Mouse (Mus musculus) frontal cortex, adult (tissue): Measurements from ENCODE around the gene Krt78.

Experiments
- ATAC-seq: cut with Nextera tagmentation; 2 replicates; pipeline ENCODE4 v1.9.2; 2017; ENCODE audit warnings: mild to moderate bottlenecking, moderate library complexity, mixed read lengths; ENCODE audit not compliant: low TSS enrichment

Gene Krt78

GRCm38 (mm10) chr15:101954187-101954586, at the start of gene Krt78:
TSS of gene Krt78 (minus strand) at chr15:101954287.
- ATAC-seq: no peak

- ATAC-seq: no peak
Measured at GRCm38 (mm10) chr15:102003516-102003915, 49.4 kb upstream of the Krt78 start.

- no peak for ATAC-seq
Measured at GRCm38 (mm10) chr15:102002646-102003488, 48.8 kb upstream of the Krt78 start.

DNA sequence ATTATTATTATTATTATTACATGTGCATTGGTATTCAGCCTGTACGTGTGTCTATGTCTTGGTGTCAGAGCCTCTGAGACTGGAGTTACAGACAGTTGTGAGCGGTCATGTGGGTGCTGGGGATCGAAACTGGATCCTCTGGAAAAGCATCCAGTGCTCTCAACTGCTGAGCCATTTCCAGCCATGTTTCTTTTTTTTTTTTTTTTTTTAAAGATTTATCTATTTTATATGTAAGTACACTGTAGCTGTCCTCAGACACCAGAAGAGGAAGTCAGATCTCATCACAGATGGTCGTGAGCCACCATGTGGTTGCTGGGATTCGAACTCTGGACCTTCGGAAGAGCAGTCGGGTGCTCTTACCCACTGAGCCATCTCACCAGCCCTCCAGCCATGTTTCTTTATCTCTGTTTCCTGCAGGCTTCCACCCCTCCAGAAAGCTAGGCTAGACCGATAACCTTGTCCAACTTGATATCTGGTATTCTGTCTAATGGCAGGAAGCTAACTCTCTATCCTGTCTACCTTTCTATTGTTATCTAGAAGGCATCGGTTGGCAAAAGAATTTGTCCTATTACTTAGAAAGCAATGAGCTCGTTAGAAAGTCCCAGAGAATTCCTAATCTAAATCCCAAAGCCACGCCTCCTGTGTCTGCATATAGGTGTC, 45.7 kb upstream of the Krt78 start:
- no peak for ATAC-seq

- no peak for ATAC-seq
Measured at GRCm38 (mm10) chr15:101999156-101999555, 45.1 kb upstream of the Krt78 start.

DNA sequence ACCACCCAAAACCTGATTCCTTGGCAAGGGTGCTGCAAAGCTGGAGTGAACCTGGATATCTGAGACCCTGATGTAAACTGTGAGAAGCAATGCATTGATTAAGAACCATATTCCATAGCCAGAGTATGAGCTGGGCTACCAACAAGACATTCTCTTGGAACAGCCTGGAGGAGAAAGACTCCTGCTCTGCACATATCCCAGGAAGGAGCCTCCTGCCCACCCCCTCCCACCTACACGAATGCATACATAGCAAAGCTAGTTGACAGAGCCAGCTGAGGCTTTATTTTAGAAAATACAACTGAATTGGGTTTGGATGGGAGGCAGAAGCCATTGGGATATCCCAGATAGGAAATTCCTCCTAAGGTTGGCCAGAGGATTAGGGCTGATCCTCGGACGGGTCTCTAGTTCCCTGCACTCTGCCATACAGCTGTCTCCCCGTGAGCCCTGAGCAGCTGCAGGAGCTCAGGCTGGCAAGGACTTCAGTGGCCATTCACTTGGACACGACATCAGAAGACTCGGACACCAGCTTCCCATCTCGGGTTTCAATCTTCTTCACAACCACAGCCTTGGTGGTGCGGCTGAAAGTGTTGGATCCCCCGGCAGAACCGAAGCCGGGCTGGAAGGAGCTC, 42.5 kb upstream of the Krt78 start:
- peak; percentile 92 for ATAC-seq

- no peak for ATAC-seq
Measured at GRCm38 (mm10) chr15:101995484-101996236, 41.6 kb upstream of the Krt78 start.

DNA sequence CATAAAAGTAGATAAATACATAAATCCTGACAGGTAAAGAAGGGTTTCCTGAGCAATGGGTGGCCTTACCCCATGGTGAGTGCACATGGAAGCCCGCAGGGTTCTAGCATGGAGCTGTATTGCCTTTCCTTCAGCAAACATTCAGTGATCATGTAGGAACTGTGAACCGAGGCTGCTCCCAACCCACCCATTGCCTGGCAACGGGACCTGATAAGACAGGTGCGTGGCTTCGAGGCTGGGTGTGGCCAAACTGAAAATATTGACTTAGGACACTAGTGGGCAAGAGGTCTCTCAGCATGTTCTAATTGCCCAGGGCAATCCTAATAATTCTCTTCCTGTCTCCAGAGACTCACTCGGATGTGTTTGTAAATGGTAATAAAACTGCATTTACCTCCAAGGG, 40.3 kb upstream of the Krt78 start:
- no peak for ATAC-seq

DNA sequence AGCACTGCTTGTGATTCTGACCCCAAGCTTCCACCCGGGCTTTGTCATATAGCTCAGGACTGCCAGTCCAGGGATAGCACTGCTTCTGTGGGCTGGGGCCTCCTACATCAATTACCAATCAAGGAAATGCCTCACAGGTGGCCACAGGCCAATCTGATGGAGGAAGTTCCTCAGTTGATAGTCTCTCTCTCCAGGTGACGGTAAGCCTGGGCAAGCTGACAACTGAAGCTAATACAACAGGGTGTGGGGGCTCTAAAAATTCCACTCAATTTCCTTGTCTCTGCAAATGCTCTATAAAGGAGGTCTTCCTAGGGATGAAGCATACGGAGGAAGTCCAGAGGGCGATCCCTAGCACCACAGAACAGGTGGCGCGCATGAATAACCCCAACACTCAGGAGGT, 36.9 kb upstream of the Krt78 start:
- no peak for ATAC-seq

- no peak for ATAC-seq
Measured at GRCm38 (mm10) chr15:101988714-101989113, 34.6 kb upstream of the Krt78 start.

DNA sequence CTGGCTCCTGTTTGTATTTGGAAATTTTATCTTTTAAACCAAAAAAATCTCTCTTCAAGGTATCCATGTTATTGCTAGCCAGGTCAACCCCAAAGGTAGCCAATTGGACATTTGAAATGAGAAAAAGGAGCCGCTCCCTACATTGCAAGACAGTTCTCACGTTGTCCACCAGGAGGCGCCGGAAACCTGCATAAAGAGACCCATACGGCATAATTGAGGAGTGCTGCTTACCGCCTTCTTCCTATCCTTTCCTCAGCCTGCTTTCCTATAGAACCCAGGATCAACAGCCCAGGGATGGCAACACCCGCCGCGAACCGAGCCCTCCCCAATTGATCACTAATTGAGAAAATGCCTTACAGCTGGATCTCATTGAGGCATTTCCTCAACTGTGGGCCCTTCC, 34.0 kb upstream of the Krt78 start:
- peak; percentile 54 for ATAC-seq

DNA sequence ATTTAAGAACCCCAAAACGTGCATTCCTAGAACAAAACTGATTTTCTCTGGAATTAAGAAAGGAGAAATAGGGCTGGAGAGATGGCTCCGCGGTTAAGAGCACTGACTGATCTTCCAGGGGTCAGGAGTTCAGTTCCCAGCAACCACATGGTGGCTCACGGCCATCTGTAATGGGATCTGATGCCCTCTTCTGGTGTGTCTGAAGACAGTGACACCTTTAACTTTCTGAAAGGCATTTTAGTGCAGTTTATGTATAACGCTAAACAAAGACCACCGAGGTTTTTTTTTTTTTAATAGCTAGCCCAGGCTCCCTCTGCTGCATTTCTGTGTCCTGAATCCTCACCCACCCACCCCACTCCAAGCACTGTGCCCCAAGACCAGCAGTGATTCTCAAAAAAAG, 30.7 kb upstream of the Krt78 start:
- ATAC-seq: no peak

DNA sequence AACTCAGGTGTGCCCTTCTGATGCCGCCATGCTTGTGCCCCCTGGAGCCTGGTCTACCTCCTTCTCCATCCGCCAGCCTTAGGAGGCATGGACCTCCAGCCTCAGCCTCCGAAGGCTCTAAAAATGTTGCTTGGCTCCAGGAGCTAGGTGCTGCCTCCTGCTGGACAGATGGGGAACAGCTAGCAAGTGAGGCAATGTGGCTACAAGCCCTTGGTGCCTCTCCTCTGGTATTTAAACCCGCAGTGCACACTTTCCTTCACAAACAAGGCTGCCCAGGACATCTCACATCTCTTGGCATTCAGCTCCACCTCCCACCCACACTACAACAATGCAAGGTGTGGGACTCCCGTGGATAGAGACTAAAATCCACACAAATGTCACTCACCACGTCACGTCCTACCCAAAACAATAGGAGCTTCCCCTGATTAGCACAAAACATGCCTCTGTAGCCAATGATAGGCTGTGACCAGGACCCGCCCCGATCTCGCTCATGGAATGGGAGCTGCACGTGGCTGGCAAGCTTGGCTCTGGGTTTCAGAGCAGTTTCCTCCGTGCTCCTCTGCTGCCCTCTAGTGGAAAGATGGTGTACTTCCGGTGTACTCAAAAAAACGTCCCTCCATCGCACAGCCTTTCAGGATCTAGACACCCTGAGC, 30.0 kb upstream of the Krt78 start:
- peak; percentile 97 for ATAC-seq

GRCm38 (mm10) chr15:101983315-101983948, 29.3 kb upstream of the Krt78 start:
- ATAC-seq: no peak

- ATAC-seq: no peak
Measured at GRCm38 (mm10) chr15:101980849-101981248, 26.8 kb upstream of the Krt78 start.

DNA sequence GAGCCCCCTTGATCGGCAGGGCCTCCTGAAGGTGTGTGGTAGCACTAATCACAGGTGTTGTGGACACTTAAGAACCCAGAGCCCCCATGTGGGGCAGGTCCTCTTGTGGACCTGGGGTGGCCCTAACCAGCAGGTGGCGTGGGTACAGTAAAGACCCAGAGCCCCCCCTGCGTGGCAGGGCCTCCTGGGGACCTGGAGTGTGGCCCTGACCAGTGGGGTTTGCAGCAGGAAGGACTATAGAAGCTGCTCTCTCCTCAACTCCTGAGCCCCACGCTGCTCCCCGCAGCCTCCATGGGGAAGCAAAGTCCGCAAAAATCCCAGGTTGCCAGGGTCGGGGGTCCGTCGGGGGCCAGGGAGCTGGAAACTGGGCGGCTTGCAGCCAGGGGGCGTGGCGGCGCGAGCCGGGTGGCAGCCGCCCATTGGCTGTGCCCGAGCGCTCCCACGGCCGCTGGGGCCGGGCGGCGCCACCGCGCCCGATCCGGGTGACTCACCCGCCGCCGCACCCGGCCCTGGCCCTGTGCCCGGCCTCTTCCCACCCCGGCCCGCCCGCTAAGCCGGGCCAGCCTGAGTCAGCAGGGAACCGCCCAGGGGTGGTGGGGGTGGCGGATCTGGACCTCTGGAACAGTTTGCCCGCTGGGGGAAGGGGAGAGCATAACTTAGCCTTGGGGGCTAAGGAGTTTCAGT, 23.1 kb upstream of the Krt78 start:
- ATAC-seq: peak; percentile 78

- ATAC-seq: no peak
Measured at GRCm38 (mm10) chr15:101976641-101977040, 22.6 kb upstream of the Krt78 start.

- ATAC-seq: no peak
Measured at GRCm38 (mm10) chr15:101976023-101976422, 21.9 kb upstream of the Krt78 start.

DNA sequence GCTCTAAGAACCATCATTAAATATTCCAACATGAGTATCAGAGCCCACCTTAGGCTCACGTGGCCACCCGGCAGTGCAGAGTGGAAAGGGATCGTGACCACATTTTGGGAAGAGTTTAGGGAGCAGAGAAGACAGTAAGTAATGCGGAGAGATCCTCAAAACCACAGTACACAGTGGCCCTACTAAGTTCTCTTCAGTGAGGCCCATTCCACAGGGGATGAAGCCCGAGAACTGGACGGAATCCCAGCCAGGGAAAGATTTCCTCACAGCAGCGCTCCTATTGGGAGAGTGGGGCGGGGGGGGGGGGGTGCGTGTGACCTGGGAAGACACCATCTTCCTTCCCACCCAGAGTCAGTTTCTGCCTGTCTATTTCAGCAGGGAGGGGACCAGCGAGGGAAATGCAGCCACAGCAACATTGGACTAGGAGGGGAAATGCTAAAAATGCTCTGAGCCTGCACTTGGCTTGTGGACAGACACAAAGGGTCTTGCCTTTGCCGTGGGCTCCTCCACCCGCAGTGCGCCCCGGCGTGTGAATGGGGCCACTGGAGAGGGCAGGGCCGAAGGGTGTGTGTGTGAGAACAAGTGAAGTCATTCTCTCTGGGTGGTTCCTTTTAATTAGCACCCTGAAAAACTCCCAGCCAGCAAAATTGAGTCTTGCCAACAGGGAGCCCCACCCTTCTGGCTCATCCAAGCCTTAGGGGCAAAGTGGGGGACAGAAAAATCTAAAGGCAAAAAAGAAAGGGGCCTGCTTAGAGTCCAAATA, 20.2 kb upstream of the Krt78 start:
- ATAC-seq: no peak
